ENCODE assay signal across 13 mouse cellular contexts in genomic region chr9:69442471-69443038, GRCm38 (mm10). TPM values are rescaled to one million over a fixed set of nuclear protein-coding genes. Genes with fewer than 3 reads are reported as not detected.
A peak's percentile ranks its signal among the peaks of the same experiment; 100 is the strongest.
DNase-seq lines count a peak whose midpoint lies in the region; ATAC-seq and TF ChIP-seq lines count a peak whose summit lies in the region.
"Had no signal": no experiment of that assay in that cellular context is flagged by ENCODE, and none has a peak within 500 bp of the region (broad histone marks: within the 10 kb centered on the region; RNA-seq: fewer than 3 reads in every experiment).

No protein-coding gene starts in this region.

- H3K9me3 ChIP-seq in kidney, postnatal 0 days (replicated peaks; ENCODE audit: low read length) = no peaks in the 10 kb centered on the region
- H3K9me3 ChIP-seq in hindbrain, embryonic 11.5 days (ENCODE audit: control insufficient read depth, low read length) = no peaks in the 10 kb centered on the region
- H3K9me3 ChIP-seq: forebrain, embryonic 12.5 days; hindbrain, embryonic 12.5 days; midbrain, embryonic 12.5 days had no signal

- H3K4me1 ChIP-seq in kidney, postnatal 0 days (replicated peaks; ENCODE audit: insufficient read depth, low read length) = 0 out of 2 replicates have a peak, but pooled peaks cover 5% of the 10 kb centered on the region
- no peaks in the 10 kb centered on the region for H3K4me1 ChIP-seq in hindbrain, embryonic 11.5 days (replicated peaks; ENCODE audit: control insufficient read depth, insufficient read depth, low read length)

- no peak for TF ChIP-seq CTCF in kidney, postnatal 0 days (IDR thresholded peaks at IDR 0.05; ENCODE audit: low read depth)

- no peaks in the 10 kb centered on the region for H3K36me3 ChIP-seq in kidney, postnatal 0 days (ENCODE audit: insufficient read depth, low read length)
- H3K36me3 ChIP-seq in hindbrain, embryonic 11.5 days (ENCODE audit: control insufficient read depth, insufficient read depth, low read length) = no peaks in the 10 kb centered on the region
- H3K36me3 ChIP-seq: forebrain, embryonic 12.5 days; hindbrain, embryonic 12.5 days; midbrain, embryonic 12.5 days had no signal

- peak; percentile 60 for ATAC-seq in activated CD4-positive, CD25-positive, alpha-beta regulatory T cell, adult 4 months
- no peak for ATAC-seq in kidney, postnatal 0 days (replicated peaks; ENCODE audit: low FRiP score, low read depth)
- ATAC-seq in hindbrain, embryonic 11.5 days (ENCODE audit: low FRiP score) = no peak

- no peak overlapping the region for H3K4me3 ChIP-seq in kidney, postnatal 0 days (replicated peaks; ENCODE audit: low read depth, low read length)
- H3K4me3 ChIP-seq in hindbrain, embryonic 11.5 days (ENCODE audit: low read depth, low read length) = no peak overlapping the region
- H3K4me3 ChIP-seq: forebrain, embryonic 12.5 days; hindbrain, embryonic 12.5 days; midbrain, embryonic 12.5 days had no signal

- DNase-seq in kidney, adult 9 months = peak; percentile 43
- DNase-seq in kidney, postnatal 10 days = no peak
- DNase-seq in kidney, postnatal 0 days (ENCODE audit: low spot score) = peak; percentile 63
- DNase-seq in naive thymus-derived CD4-positive, alpha-beta T cell, adult 2 months (ENCODE audit: low read depth) = peak; percentile 17
- DNase-seq in hindbrain, embryonic 11.5 days (ENCODE audit: low spot score) = no peak
- no peak for DNase-seq in thymus, postnatal 25 days
- no peak for DNase-seq in ovary, postnatal 10 days (ENCODE audit: low spot score)
- DNase-seq: cerebellum, adult 8-10 months; retina, postnatal 1 day had no signal

- no peak overlapping the region for H3K9ac ChIP-seq in kidney, postnatal 0 days (ENCODE audit: low read depth, low read length)
- H3K9ac ChIP-seq in hindbrain, embryonic 11.5 days (ENCODE audit: low read depth, low read length) = no peak overlapping the region
- H3K9ac ChIP-seq: forebrain, embryonic 12.5 days; hindbrain, embryonic 12.5 days; midbrain, embryonic 12.5 days had no signal

- WGBS in kidney, postnatal 0 days = 34% methylated on average over 6 of the region's 6 CpGs
- WGBS in hindbrain, embryonic 11.5 days = 81% methylated on average over 6 of the region's 6 CpGs

- H3K27me3 ChIP-seq in kidney, postnatal 0 days (ENCODE audit: insufficient read depth, low read length) = no peaks in the 10 kb centered on the region
- no peaks in the 10 kb centered on the region for H3K27me3 ChIP-seq in hindbrain, embryonic 11.5 days (ENCODE audit: control insufficient read depth, insufficient read depth, low read length)
- H3K27me3 ChIP-seq: forebrain, embryonic 12.5 days; hindbrain, embryonic 12.5 days; midbrain, embryonic 12.5 days had no signal

- H3K27ac ChIP-seq in kidney, postnatal 0 days = no peak overlapping the region
- no peak overlapping the region for H3K27ac ChIP-seq in hindbrain, embryonic 11.5 days (ENCODE audit: low read depth, low read length)
- H3K27ac ChIP-seq: forebrain, embryonic 12.5 days; hindbrain, embryonic 12.5 days; midbrain, embryonic 12.5 days had no signal

- H3K4me2 ChIP-seq in kidney, postnatal 0 days (ENCODE audit: low read length) = no peak overlapping the region
- no peak overlapping the region for H3K4me2 ChIP-seq in hindbrain, embryonic 11.5 days (replicated peaks; ENCODE audit: low read depth, low read length)
- H3K4me2 ChIP-seq: forebrain, embryonic 12.5 days; hindbrain, embryonic 12.5 days; midbrain, embryonic 12.5 days had no signal

RNA-seq across cellular contexts. Expression of gene Anxa2, which starts 10.9 kb away (rescaled TPM):
- polyA plus RNA-seq in activated CD4-positive, CD25-positive, alpha-beta regulatory T cell, adult 4 months (2017; shearing (Covaris generic)) = 100 to 1,000 TPM; 237 to 239 TPM
- 442 and 483 TPM in 2 replicates for polyA plus RNA-seq in kidney, postnatal 0 days (2015; fragmentation: Nextera tagmentation; extraction: Ambion mirVana)
- 243 and 282 TPM in 2 replicates for polyA plus RNA-seq in hindbrain, embryonic 11.5 days (2014; fragmentation: Nextera tagmentation; extraction: Ambion mirVana)

RNA-seq across cellular contexts. Expression of gene Ice2, which starts 44.8 kb away (rescaled TPM):
- polyA plus RNA-seq in activated CD4-positive, CD25-positive, alpha-beta regulatory T cell, adult 4 months (2017; shearing (Covaris generic)) = 10 to 100 TPM; 12.8 to 16.0 TPM
- 13.6 and 13.8 TPM in 2 replicates for polyA plus RNA-seq in kidney, postnatal 0 days (2015; fragmentation: Nextera tagmentation; extraction: Ambion mirVana)
- polyA plus RNA-seq in hindbrain, embryonic 11.5 days (2014; fragmentation: Nextera tagmentation; extraction: Ambion mirVana) = 20.3 and 24.1 TPM in 2 replicates

Comparison
In these comparisons a context has a peak if more than half of its experiments do, and no peak if none do; other contexts are left out.
1. DNase-seq: peak in kidney, adult 9 months (single experiment), kidney, postnatal 0 days (single experiment) and naive thymus-derived CD4-positive, alpha-beta T cell, adult 2 months (single experiment); none in kidney, postnatal 10 days (single experiment), hindbrain, embryonic 11.5 days (single experiment), thymus, postnatal 25 days (single experiment) and ovary, postnatal 10 days (single experiment).